Mouse (Mus musculus): ENCODE measurements around the gene Kif13a. TPM values are rescaled to one million over a fixed set of nuclear protein-coding genes. Genes with fewer than 3 reads are reported as not detected.

Kif13a gene
- polyA plus RNA-seq, 1 experiment: 38.5 TPM

DNA sequence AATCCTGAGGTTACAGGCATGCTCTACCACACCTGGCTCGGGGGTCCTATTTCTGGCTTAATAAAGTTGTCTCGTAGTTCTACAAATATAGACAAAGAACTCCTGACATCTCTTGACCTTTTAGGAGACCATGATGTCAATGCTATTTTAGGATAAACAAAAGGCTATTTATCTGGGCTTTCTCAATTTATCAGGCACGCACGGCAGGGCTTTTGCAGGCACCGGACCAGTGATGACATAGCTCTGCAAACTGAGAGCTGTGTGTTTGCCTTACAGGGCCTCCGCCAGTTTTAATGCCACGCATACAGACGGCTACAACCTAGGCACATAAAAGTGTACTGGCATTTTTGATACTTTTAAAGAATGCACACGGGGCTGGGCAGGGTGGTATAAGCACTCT is 118.0 kb downstream of the Kif13a start:
- Histone ChIP-seq H3K4me3 (replicated peaks; ENCODE audit: insufficient read depth, low read depth, low read length) (no peak overlapping the region), H3K27me3 (ENCODE audit: control insufficient read depth, insufficient read depth, low read length) (no peaks in the 10 kb centered on the region), H3K27ac (ENCODE audit: insufficient read depth, low read length) (no peak overlapping the region), H3K4me1 (ENCODE audit: control insufficient read depth, insufficient read depth, low read length) (peaks cover 7% of the 10 kb centered on the region)
- no peak for DNase-seq
- TF ChIP-seq POLR2A (IDR thresholded peaks at IDR 0.05; ENCODE audit: borderline replicate concordance, insufficient read depth, low read length): no peak
- TF ChIP-seq CTCF (IDR thresholded peaks at IDR 0.05; ENCODE audit: borderline replicate concordance, insufficient read depth, low read depth, low read length): no peak
- 72% methylated on average over 9 of the region's 9 CpGs for WGBS

DNA sequence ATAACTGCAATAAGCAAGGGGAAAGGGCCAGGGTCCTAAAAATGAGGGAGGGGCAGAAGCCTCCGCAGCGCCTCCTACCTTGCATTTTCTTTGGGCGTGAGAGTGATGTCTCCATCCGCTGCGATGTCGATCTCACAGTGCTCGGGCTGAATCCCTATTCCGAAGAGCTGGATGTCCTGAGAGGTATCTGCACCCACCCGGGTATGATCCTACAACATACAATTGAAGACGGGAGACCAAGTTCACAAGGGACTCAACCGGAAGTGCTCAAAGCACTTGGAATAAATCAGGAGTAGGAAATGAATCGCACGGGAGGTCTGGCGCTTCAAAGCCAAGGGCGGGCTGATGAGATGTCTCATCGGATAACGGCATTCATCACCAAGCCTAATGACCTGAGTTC is 119.1 kb downstream of the Kif13a start:
- Histone ChIP-seq H3K27ac (ENCODE audit: insufficient read depth, low read length) (no peak overlapping the region), H3K4me3 (replicated peaks; ENCODE audit: insufficient read depth, low read depth, low read length) (no peak overlapping the region), H3K4me1 (ENCODE audit: control insufficient read depth, insufficient read depth, low read length) (peaks cover 7% of the 10 kb centered on the region), H3K27me3 (ENCODE audit: control insufficient read depth, insufficient read depth, low read length) (no peaks in the 10 kb centered on the region)
- 97% methylated on average over 17 of the region's 17 CpGs for WGBS
- TF ChIP-seq POLR2A (IDR thresholded peaks at IDR 0.05; ENCODE audit: borderline replicate concordance, insufficient read depth, low read length) (no peak), CTCF (IDR thresholded peaks at IDR 0.05; ENCODE audit: borderline replicate concordance, insufficient read depth, low read depth, low read length) (no peak)
- no peak for DNase-seq

DNA sequence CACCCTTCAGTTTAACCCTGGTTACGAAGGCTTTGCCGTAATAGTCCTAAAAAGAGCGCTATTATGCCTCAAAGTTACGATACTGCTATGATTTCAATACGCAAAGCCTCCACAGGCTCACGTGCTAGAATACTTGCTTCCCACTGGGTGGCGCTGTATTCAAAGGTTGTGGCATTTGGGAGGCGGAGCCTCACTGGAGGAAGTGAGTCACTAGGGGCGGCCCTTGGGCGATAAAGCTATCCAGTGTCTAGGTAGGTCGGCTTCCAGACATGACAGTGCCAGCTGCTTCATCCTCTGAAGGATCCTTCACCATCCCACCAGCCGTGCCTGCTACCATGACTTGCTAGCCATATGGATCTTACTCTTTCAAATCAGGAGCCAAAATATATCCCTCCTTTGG is 119.6 kb downstream of the Kif13a start:
- no peak overlapping the region for H3K4me3 ChIP-seq (replicated peaks; ENCODE audit: insufficient read depth, low read depth, low read length)
- H3K27me3 ChIP-seq (ENCODE audit: control insufficient read depth, insufficient read depth, low read length): no peaks in the 10 kb centered on the region
- TF ChIP-seq POLR2A (IDR thresholded peaks at IDR 0.05; ENCODE audit: borderline replicate concordance, insufficient read depth, low read length) (no peak), CTCF (IDR thresholded peaks at IDR 0.05; ENCODE audit: borderline replicate concordance, insufficient read depth, low read depth, low read length) (peak; percentile 42; the same call in 1 of the 2 replicates)
- DNase-seq: peak; percentile 41 to 47
- no peak overlapping the region for H3K27ac ChIP-seq (ENCODE audit: insufficient read depth, low read length)
- 87% methylated on average over 12 of the region's 12 CpGs for WGBS
- peaks cover 7% of the 10 kb centered on the region for H3K4me1 ChIP-seq (ENCODE audit: control insufficient read depth, insufficient read depth, low read length)

DNA sequence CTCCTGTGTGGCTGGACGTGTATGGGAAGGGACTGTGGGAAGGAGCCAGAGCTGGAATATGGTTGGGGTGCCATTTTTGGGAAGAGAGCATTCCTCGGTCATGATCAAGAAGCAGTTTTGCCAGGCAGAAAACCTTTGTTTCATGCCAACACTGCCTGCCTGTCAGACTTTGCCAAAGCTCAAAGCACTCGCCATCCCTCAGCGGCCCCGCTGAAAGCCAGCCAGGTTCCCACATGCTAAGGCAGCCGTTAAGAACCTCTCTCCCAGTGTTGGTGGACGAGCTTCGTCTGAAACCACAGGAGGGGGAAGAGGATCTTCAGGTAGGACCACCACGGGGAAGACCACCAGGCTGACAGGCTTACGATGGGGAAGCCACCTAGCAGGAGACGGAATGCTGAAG is 121.8 kb downstream of the Kif13a start:
- Histone ChIP-seq H3K27me3 (ENCODE audit: control insufficient read depth, insufficient read depth, low read length) (no peaks in the 10 kb centered on the region), H3K4me3 (replicated peaks; ENCODE audit: insufficient read depth, low read depth, low read length) (no peak overlapping the region), H3K4me1 (ENCODE audit: control insufficient read depth, insufficient read depth, low read length) (peaks cover 7% of the 10 kb centered on the region), H3K27ac (ENCODE audit: insufficient read depth, low read length) (no peak overlapping the region)
- TF ChIP-seq POLR2A (IDR thresholded peaks at IDR 0.05; ENCODE audit: borderline replicate concordance, insufficient read depth, low read length) (no peak), CTCF (IDR thresholded peaks at IDR 0.05; ENCODE audit: borderline replicate concordance, insufficient read depth, low read depth, low read length) (no peak)
- 14% methylated on average over 11 of the region's 11 CpGs for WGBS
- DNase-seq: peak; percentile 55 to 71

DNA sequence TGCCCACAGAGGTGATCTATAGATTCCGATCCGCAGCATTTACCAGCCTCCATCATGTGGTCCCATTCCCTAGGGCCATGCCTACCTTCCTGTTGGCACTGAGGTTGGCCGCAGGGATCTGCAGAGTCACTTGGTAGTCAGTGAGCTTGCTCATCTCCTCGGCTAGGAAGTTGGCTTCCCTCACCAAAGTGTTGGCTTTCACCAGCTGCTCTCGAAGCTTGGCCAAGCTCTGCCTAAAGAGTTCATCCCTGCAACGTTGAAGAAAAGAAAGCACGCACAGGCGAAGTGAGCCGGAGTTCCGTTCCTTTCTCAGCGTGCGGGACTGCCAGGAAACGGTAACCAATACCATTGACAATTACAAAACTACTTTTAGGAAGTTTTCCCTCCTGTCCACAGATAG is 128.5 kb downstream of the Kif13a start:
- Histone ChIP-seq H3K4me3 (replicated peaks; ENCODE audit: insufficient read depth, low read depth, low read length) (no peak overlapping the region), H3K27ac (ENCODE audit: insufficient read depth, low read length) (no peak overlapping the region), H3K4me1 (ENCODE audit: control insufficient read depth, insufficient read depth, low read length) (no peaks in the 10 kb centered on the region), H3K27me3 (ENCODE audit: control insufficient read depth, insufficient read depth, low read length) (no peaks in the 10 kb centered on the region)
- 62% methylated on average over 13 of the region's 13 CpGs for WGBS
- TF ChIP-seq POLR2A (IDR thresholded peaks at IDR 0.05; ENCODE audit: borderline replicate concordance, insufficient read depth, low read length) (no peak), CTCF (IDR thresholded peaks at IDR 0.05; ENCODE audit: borderline replicate concordance, insufficient read depth, low read depth, low read length) (no peak)
- peak in 1 of 2 experiments; percentile 19 for DNase-seq

DNA sequence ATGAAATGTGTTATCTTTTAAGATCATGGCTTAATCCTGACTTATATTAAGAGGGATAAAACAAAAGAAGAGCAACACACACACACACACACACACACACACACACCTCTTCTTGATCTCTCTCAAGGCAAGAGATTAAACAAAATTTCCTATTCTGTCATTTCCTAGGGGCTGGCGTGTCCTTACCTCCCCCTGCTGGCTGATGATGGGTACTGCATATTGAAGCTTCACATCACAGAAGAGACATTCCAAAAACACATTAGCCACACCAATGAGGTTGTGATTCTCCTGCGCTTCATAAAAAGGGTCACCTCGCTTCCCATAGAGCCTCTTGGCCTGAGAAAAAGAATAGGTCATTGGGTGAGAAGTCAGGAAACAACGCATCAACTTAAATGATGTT is 131.5 kb downstream of the Kif13a start:
- DNase-seq: peak; percentile 47 to 53
- WGBS: 39% methylated on average over 4 of the region's 4 CpGs
- Histone ChIP-seq H3K27ac (ENCODE audit: insufficient read depth, low read length) (no peak overlapping the region), H3K4me3 (replicated peaks; ENCODE audit: insufficient read depth, low read depth, low read length) (no peak overlapping the region), H3K27me3 (ENCODE audit: control insufficient read depth, insufficient read depth, low read length) (no peaks in the 10 kb centered on the region), H3K4me1 (ENCODE audit: control insufficient read depth, insufficient read depth, low read length) (no peaks in the 10 kb centered on the region)
- no peak for TF ChIP-seq POLR2A (IDR thresholded peaks at IDR 0.05; ENCODE audit: borderline replicate concordance, insufficient read depth, low read length)
- TF ChIP-seq CTCF (IDR thresholded peaks at IDR 0.05; ENCODE audit: borderline replicate concordance, insufficient read depth, low read depth, low read length): peak; percentile 89

DNA sequence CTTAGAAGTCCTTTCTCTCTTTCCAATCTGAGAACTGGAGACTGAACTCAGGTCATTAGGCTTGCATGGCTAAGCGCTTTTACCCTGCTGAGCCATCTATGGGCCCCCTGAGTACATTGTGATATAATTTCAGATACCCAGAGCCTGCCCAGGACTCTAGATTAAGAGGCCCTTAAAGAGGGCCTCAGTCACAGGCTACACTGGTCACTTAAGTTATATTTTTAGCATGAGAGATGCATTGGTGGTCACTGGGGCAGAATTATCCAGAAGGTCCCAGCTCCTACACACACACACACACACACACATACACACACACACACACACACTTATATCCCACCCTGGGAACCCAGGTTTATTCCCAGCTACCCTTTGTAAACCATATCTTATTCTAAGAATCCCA is 133.3 kb downstream of the Kif13a start:
- H3K4me1 ChIP-seq (ENCODE audit: control insufficient read depth, insufficient read depth, low read length): no peaks in the 10 kb centered on the region
- no peak overlapping the region for H3K27ac ChIP-seq (ENCODE audit: insufficient read depth, low read length)
- H3K4me3 ChIP-seq (replicated peaks; ENCODE audit: insufficient read depth, low read depth, low read length): no peak overlapping the region
- TF ChIP-seq POLR2A (IDR thresholded peaks at IDR 0.05; ENCODE audit: borderline replicate concordance, insufficient read depth, low read length) (no peak), CTCF (IDR thresholded peaks at IDR 0.05; ENCODE audit: borderline replicate concordance, insufficient read depth, low read depth, low read length) (no peak)
- H3K27me3 ChIP-seq (ENCODE audit: control insufficient read depth, insufficient read depth, low read length): no peaks in the 10 kb centered on the region
- 95% methylated on average over 1 of the region's 1 CpGs for WGBS
- DNase-seq: no peak

DNA sequence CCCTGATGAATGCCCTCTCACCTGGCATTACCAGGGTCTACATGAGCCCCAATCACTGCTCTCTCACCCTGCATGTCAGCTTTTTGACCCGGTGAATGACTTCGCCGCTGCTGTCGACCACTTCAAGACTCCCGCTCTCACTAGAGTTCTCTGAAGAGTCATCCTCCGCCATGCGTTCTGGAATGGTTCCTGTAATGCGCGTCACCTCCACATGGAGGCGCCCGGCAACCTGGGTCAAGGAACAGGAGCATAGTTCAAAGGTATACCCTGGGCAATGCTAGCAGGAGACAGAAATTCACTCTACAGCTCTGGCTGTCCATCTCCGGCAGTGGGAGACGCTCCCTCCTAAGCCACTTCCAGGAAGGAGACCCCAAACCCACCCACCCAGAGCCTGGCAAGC is 135.8 kb downstream of the Kif13a start:
- H3K4me1 ChIP-seq (ENCODE audit: control insufficient read depth, insufficient read depth, low read length): no peaks in the 10 kb centered on the region
- WGBS: 87% methylated on average over 13 of the region's 13 CpGs

More for the DNA sequence above, 135.8 kb downstream of the Kif13a start:
- TF ChIP-seq POLR2A (IDR thresholded peaks at IDR 0.05; ENCODE audit: borderline replicate concordance, insufficient read depth, low read length) (no peak), CTCF (IDR thresholded peaks at IDR 0.05; ENCODE audit: borderline replicate concordance, insufficient read depth, low read depth, low read length) (peak; percentile 23; the same call in 1 of the 2 replicates)
- H3K27ac ChIP-seq (ENCODE audit: insufficient read depth, low read length): no peak overlapping the region
- H3K4me3 ChIP-seq (replicated peaks; ENCODE audit: insufficient read depth, low read depth, low read length): no peak overlapping the region
- no peak for DNase-seq
- no peaks in the 10 kb centered on the region for H3K27me3 ChIP-seq (ENCODE audit: control insufficient read depth, insufficient read depth, low read length)

Data from cerebellum, adult 2 months (tissue).